Mouse (Mus musculus): ENCODE data around the gene Parva. TPM values are rescaled to one million over a fixed set of nuclear protein-coding genes. Genes with fewer than 3 reads are reported as not detected.

Gene Parva
- polyA plus RNA-seq, 1 experiment, result 80.5 TPM

DNA sequence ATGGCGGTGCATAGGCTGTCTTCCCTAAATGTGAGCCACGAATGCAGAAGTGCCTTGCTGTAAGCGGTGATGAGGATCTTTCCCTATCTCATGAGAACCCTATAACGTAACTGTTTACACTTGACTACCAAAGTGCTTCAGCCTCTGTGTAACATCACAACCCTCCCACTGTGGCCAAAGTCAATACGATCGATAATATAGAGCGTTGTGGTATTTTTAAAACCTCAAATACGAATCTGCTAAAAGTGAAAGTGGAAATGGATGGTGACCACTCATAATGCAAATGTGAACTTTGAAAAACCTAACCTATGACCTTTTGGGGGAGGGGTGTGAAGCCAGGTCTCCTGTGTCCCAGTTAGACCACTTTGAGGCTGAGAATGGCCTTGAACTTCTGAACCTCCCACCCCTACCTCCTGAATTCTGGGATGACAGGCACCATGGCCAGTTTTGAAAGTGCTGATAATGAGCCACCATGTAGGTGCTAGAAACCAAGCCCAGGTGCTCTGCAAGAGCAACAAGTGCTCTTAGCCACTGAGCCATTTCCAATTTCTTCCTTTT, 87.4 kb downstream of the Parva start:
- TF ChIP-seq CTCF (IDR thresholded peaks at IDR 0.05; ENCODE audit: insufficient read depth, low read length), result no peak
- TF ChIP-seq POLR2A (IDR thresholded peaks at IDR 0.05; ENCODE audit: borderline replicate concordance, extremely low read depth, low read depth, low read length), result no peak
- DNase-seq, result no peak
- Histone ChIP-seq H3K4me1 (ENCODE audit: control insufficient read depth, insufficient read depth, low read length) (peaks cover 2% of the 10 kb centered on the region), H3K4me3 (replicated peaks; ENCODE audit: extremely low read depth, low read depth, low read length) (no peak overlapping the region)
- 84% methylated on average over 8 of the region's 8 CpGs for WGBS

DNA sequence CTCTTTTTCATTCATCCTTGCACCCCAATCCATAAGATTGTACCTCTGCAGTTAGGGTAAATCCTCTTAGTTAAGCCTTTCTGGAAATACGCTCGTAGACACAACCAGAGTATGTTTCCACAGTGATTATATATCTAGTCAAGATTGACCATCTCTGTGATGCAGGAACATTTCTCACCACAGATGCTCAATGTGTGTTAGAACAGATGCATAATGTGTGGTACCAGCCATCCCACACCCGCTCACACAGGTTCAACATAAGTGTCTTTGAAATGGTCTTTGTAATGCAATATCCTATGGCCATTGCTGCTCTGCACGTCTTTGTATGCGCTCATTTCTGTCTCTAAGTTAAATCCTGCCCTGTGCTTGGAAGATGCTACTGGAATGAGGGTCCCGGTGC, 98.2 kb downstream of the Parva start:
- no peak for TF ChIP-seq POLR2A (IDR thresholded peaks at IDR 0.05; ENCODE audit: borderline replicate concordance, extremely low read depth, low read depth, low read length)
- TF ChIP-seq CTCF (IDR thresholded peaks at IDR 0.05; ENCODE audit: insufficient read depth, low read length), result no peak
- Histone ChIP-seq H3K4me1 (ENCODE audit: control insufficient read depth, insufficient read depth, low read length) (peaks cover 3% of the 10 kb centered on the region; the same call in 1 of the 2 replicates), H3K4me3 (replicated peaks; ENCODE audit: extremely low read depth, low read depth, low read length) (no peak overlapping the region)
- no peak for DNase-seq
- WGBS, result 96% methylated on average over 6 of the region's 6 CpGs

DNA sequence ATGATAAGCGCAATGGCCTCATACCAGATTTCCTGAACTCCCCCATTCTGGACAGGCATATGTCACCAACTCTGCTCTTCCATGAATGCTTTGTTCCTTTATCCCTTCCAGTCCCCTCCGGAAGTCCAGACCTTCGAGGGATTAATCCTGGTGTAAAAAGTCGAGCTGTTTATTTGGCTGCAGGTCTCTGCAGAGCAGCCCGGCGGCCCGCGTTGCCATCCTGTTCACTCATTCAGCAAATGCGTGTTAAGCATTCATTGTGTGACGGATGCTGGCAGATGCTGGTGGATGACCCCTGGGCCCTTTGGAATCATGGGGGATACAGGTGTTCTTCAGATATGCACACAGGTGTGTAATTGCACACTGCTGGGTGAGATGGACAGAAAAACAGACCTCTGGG, 98.9 kb downstream of the Parva start:
- 87% methylated on average over 10 of the region's 10 CpGs for WGBS
- no peak for TF ChIP-seq POLR2A (IDR thresholded peaks at IDR 0.05; ENCODE audit: borderline replicate concordance, extremely low read depth, low read depth, low read length)
- TF ChIP-seq CTCF (IDR thresholded peaks at IDR 0.05; ENCODE audit: insufficient read depth, low read length), result no peak
- H3K4me3 ChIP-seq (replicated peaks; ENCODE audit: extremely low read depth, low read depth, low read length), result no peak overlapping the region
- peaks cover 3% of the 10 kb centered on the region; the same call in 1 of the 2 replicates for H3K4me1 ChIP-seq (ENCODE audit: control insufficient read depth, insufficient read depth, low read length)
- no peak for DNase-seq

DNA sequence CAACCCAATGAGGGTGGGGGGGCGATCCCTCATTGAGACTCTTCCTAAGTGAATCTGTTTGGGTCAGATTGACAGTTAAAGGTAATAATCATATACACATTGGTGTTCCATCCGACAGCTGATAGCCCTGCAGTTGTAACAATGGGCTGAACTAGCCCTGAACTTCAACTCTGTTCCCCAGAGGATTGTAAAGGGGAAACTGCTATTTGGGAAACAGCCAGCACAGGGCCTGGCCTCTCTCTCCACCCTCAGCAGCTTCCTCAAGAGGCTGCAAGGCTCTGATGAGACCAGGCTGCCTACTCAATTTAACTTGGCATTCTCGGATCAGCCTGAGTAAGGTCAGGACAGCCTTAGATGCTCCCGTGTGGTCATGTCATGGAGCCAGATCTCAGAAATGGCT, 99.9 kb downstream of the Parva start:
- H3K4me3 ChIP-seq (replicated peaks; ENCODE audit: extremely low read depth, low read depth, low read length), result no peak overlapping the region
- 48% methylated on average over 4 of the region's 4 CpGs for WGBS
- H3K4me1 ChIP-seq (ENCODE audit: control insufficient read depth, insufficient read depth, low read length), result peaks cover 3% of the 10 kb centered on the region; the same call in 1 of the 2 replicates
- DNase-seq, result no peak
- TF ChIP-seq POLR2A (IDR thresholded peaks at IDR 0.05; ENCODE audit: borderline replicate concordance, extremely low read depth, low read depth, low read length) (no peak), CTCF (IDR thresholded peaks at IDR 0.05; ENCODE audit: insufficient read depth, low read length) (no peak)

DNA sequence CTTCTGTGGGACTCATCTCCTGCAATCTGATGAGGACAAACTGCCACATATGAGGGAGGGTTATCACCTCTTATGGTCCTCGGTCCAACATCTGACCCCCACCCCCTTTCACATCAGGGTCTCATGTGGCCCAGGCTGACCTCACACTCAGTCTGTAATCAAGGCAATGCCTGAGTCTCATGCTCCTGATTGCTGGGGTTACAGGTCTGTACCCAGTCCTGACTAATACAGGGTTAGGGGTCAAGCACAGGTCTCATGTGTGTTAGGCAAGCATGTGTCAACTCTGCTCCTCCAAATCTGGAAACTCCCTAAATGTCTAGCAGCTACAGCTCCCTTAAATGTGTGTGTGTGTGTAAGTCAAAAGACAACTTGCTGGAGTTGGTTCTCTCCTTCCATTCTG, 100.8 kb downstream of the Parva start:
- no peak for TF ChIP-seq CTCF (IDR thresholded peaks at IDR 0.05; ENCODE audit: insufficient read depth, low read length)
- TF ChIP-seq POLR2A (IDR thresholded peaks at IDR 0.05; ENCODE audit: borderline replicate concordance, extremely low read depth, low read depth, low read length), result no peak

DNA sequence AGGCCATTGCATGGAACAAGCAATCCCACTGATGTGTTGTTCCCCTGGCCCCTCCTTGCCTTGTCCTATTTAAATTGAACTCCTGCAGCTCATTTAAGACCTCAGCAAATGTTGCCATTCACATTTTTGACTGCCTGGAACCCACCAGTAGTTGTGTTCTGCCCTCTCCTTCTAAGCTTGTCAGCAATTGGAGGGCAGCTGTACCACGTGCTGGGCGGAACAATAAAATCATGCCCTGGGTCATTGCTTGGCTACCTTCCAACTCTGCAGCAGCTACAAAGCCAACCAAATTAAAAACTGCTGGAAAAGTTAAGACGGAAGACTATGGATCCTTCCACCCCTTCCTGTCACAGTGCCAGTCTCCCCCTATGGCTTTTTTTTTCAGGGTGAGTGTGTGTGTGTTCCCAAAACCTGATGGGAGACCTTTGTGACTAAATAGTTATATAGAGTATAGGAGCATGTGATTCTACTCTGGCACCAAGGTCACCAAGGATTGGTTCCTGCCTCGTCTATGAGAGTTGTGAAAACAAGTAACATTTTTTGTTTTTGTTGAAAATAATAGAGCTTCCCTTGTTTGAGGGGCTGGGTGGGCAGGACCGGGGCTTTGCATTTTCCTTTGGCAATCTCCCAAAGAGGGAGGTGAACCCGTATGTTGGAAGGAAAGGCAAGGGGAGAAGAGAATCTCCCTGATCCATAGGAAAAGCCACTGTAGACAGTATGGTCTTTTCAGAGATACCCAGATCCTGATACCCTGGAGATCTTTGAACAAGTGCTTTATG, 101.5 kb downstream of the Parva start:
- Histone ChIP-seq H3K4me3 (replicated peaks; ENCODE audit: extremely low read depth, low read depth, low read length) (no peak overlapping the region), H3K4me1 (ENCODE audit: control insufficient read depth, insufficient read depth, low read length) (peaks cover 3% of the 10 kb centered on the region; the same call in 1 of the 2 replicates)
- TF ChIP-seq CTCF (IDR thresholded peaks at IDR 0.05; ENCODE audit: insufficient read depth, low read length), result no peak
- TF ChIP-seq POLR2A (IDR thresholded peaks at IDR 0.05; ENCODE audit: borderline replicate concordance, extremely low read depth, low read depth, low read length), result no peak
- WGBS, result 31% methylated on average over 6 of the region's 6 CpGs
- DNase-seq, result no peak

More for the DNA sequence above, 100.8 kb downstream of the Parva start:
- Histone ChIP-seq H3K4me3 (replicated peaks; ENCODE audit: extremely low read depth, low read depth, low read length) (no peak overlapping the region), H3K4me1 (ENCODE audit: control insufficient read depth, insufficient read depth, low read length) (peaks cover 3% of the 10 kb centered on the region; the same call in 1 of the 2 replicates)
- DNase-seq, result no peak
- 93% methylated on average over 1 of the region's 1 CpGs for WGBS

DNA sequence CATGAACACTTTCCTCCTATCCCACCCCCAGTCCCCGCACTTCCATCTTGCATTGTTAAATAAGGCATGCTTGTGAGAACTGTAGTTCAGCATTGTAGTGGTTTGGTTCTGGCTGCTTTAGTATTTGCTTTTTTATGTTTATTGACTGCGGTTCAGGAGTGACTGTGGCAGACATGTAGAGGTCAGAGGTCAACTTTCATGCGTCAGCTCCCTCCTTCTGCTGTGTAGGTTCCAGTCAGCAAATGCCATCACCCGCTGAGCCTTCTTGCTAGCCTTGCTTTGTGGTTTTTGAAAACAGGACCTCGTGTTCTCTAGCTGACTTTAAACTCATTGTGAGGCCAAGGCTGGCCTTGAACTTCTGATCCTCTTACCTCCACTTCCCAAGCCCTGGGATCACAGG, 103.6 kb downstream of the Parva start:
- DNase-seq, result no peak
- Histone ChIP-seq H3K4me3 (replicated peaks; ENCODE audit: extremely low read depth, low read depth, low read length) (no peak overlapping the region), H3K4me1 (ENCODE audit: control insufficient read depth, insufficient read depth, low read length) (peaks cover 10% of the 10 kb centered on the region; the same call in 1 of the 2 replicates)
- WGBS, result 59% methylated on average over 5 of the region's 5 CpGs
- no peak for TF ChIP-seq CTCF (IDR thresholded peaks at IDR 0.05; ENCODE audit: insufficient read depth, low read length)
- TF ChIP-seq POLR2A (IDR thresholded peaks at IDR 0.05; ENCODE audit: borderline replicate concordance, extremely low read depth, low read depth, low read length), result no peak

DNA sequence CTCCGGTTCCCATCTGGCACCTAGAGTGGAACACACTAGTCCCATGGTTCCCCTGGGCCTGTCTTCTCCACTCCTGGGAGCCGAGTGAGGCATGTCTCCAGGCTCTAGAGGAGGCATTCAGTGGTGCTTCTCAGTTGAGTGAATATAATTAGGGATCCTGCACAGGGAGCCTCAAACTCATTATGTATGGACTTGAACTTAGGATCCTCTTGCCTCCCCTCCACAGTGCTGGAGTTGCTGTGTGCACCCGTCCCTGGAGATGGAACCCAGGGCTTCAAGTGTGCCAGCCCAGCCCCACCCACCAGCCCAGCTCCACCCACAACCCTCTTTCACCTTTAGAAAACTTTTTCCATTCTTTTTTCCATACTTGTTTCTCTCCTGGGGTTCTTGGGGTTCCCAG, 106.8 kb downstream of the Parva start:
- no peak for DNase-seq
- peaks cover 8% of the 10 kb centered on the region; the same call in 1 of the 2 replicates for H3K4me1 ChIP-seq (ENCODE audit: control insufficient read depth, insufficient read depth, low read length)
- H3K4me3 ChIP-seq (replicated peaks; ENCODE audit: extremely low read depth, low read depth, low read length), result no peak overlapping the region
- TF ChIP-seq CTCF (IDR thresholded peaks at IDR 0.05; ENCODE audit: insufficient read depth, low read length) (no peak), POLR2A (IDR thresholded peaks at IDR 0.05; ENCODE audit: borderline replicate concordance, extremely low read depth, low read depth, low read length) (no peak)
- 78% methylated on average over 3 of the region's 3 CpGs for WGBS

DNA sequence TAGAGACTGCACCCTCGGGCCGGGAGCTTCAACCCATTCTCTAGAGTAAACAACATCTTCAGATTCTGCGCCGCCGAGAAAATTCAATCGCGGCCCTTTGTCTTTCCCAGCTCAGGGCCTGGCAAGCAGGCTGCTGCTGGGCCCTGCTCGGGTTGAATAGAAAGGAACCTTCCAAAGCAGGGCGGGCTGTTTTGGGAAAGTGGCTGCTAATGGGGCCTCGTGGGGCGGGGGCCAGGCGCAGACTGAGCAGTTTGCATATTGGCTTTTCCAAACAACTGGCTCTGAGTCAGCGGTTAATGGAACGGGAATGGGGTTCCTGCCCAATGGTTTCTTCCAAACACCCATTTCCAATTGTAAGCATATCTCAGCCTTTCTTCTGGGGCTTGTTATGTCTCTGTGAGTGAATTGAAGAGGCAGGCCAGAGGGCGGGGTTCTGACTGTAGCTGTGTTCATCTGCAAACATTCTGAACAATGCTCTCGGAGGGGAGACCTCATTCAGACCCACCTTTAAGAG, 108.2 kb downstream of the Parva start:
- DNase-seq, result peak; percentile 40
- Histone ChIP-seq H3K4me1 (ENCODE audit: control insufficient read depth, insufficient read depth, low read length) (peaks cover 8% of the 10 kb centered on the region; the same call in 1 of the 2 replicates), H3K4me3 (replicated peaks; ENCODE audit: extremely low read depth, low read depth, low read length) (no peak overlapping the region)
- 21% methylated on average over 16 of the region's 16 CpGs for WGBS
- no peak for TF ChIP-seq POLR2A (IDR thresholded peaks at IDR 0.05; ENCODE audit: borderline replicate concordance, extremely low read depth, low read depth, low read length)
- no peak for TF ChIP-seq CTCF (IDR thresholded peaks at IDR 0.05; ENCODE audit: insufficient read depth, low read length)

Measured in lung, adult 2 months (tissue).